Mouse (Mus musculus): ENCODE results near the gene Patz1. TPM values are rescaled to one million over a fixed set of nuclear protein-coding genes. Genes with fewer than 3 reads are reported as not detected.

The Patz1 gene
- polyA plus RNA-seq, 1 experiment from 2014 or later, result 47.6 TPM

Other genes starting within 250 kb of the Patz1 start
- gene Sfi1, start 95.4 kb upstream of the Patz1 start, polyA plus RNA-seq (2014; fragmentation: Nextera tagmentation; extraction: Ambion mirVana), result 11.3 and 11.9 TPM in 2 replicates
- gene Eif4enif1, start 86.5 kb upstream of the Patz1 start, polyA plus RNA-seq (2014; fragmentation: Nextera tagmentation; extraction: Ambion mirVana), result 48.7 and 54.0 TPM in 2 replicates
- gene Drg1, start 22.5 kb upstream of the Patz1 start, polyA plus RNA-seq (2014; fragmentation: Nextera tagmentation; extraction: Ambion mirVana), result 206 and 216 TPM in 2 replicates
- 20.9 and 21.3 TPM in 2 replicates for gene Pik3ip1, start 41.5 kb downstream of the Patz1 start, polyA plus RNA-seq (2014; fragmentation: Nextera tagmentation; extraction: Ambion mirVana)
- 146 and 148 TPM in 2 replicates for gene Limk2, start 120.3 kb downstream of the Patz1 start, polyA plus RNA-seq (2014; fragmentation: Nextera tagmentation; extraction: Ambion mirVana)
- gene Rnf185, start 163.5 kb downstream of the Patz1 start, polyA plus RNA-seq (2014; fragmentation: Nextera tagmentation; extraction: Ambion mirVana), result 46.3 and 50.6 TPM in 2 replicates
- gene Pla2g3, start 199.4 kb downstream of the Patz1 start, polyA plus RNA-seq (2014; fragmentation: Nextera tagmentation; extraction: Ambion mirVana), result 0.67 and 0.81 TPM in 2 replicates
- 5.7 and 6.9 TPM in 2 replicates for gene Inpp5j, start 215.9 kb downstream of the Patz1 start, polyA plus RNA-seq (2014; fragmentation: Nextera tagmentation; extraction: Ambion mirVana)
- 105 and 122 TPM in 2 replicates for gene Selenom, start 225.8 kb downstream of the Patz1 start, polyA plus RNA-seq (2014; fragmentation: Nextera tagmentation; extraction: Ambion mirVana)